Mouse (Mus musculus) MEL-GATA-1-ER (cell line): ENCODE results near the gene Gm16181.

Experiments
- DNase-seq: peaks from one replicate; pipeline ENCODE4 v3.0.0-alpha.2; 2012; ENCODE audit warnings: low read depth; ENCODE audit errors: extremely low read depth

Gm16181 gene

DNA sequence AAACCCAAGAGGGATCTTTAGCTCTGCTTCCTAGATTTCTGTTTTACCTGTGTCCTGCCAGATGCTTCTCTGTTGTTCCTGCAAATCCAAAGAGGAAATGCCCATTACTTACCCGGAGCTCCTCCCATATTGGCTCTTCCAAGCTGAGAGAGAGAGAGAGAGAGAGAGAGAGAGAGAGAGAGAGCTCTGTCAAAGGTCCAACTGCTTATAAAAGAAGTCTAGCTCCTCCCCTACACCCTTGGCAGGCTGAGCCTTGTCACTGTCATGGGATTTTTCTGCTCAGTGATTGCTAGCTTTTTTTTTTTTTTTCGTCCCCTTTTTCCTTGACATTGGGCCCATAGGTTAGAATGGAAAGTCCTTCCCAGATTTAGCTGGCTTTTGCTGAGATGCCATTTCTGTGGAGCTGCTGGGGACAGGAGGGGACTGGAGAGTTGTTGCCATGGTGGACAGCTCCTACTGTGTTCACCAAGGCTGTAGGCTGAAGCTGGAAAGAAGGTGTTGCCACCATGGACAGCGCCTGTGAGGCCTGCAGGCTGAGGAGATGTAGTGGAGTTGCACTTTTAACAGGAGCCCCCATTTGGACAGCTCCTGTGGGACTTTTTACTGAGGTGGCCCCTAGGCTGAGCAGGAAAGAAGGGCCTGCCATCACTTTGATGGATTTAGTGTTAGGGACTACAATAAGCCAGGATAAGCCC, 49.2 kb downstream of the Gm16181 start:
- peak; percentile 73 for DNase-seq

DNA sequence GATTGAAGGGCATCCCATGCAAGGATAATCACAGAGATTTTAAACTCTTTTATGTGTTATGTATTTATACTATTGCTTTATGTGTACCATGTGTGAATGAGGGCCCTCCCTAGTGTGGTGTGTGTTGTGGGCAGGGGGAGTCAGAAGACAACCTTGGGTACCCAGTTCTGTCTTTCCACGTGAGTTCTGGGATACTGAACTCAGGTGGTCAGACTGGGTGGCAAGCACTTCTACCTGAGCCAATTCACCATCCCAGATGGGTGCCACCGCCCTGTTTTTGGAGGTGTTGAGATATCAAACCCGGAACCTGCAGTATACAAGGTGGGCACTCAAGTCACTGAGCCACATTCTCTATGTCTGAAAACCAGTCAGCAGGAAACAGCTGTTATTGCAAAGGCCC, 51.6 kb downstream of the Gm16181 start:
- no peak for DNase-seq
